Mouse (Mus musculus): ENCODE measurements around the gene Cntnap3. TPM values are rescaled to one million over a fixed set of nuclear protein-coding genes. Genes with fewer than 3 reads are reported as not detected.

Gene Cntnap3
- not detected for polyA plus RNA-seq (2017; shearing (Covaris generic))

DNA sequence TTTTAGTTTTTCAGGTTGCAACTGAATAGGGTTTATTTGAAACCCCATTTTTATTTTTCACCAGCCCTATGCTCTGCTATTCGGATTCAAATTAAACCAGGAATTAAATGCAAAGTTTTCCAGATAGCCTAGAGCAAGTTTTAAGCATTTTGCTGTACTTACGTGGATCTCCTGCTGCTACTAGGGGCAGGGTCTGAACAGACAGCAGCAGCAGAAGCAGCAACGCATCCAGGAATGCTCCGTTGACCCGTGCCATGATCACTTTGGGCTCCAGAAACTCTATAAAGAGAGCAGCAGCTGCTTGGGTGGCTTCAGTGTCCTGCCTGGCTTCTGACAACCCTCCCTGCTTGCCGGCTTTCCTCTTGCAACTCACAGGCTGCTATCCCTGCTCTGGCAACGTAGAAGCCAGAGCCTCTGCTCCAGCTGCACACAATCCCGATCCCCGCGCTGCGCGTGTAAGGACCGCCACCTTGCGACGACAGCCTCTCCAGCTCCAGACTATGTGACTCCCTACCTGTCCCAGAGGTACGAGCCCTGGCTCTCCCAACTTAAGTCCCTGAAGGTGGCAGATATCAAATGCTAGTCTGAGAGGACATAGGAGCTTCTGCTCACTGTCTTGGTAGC lies at the start of gene Cntnap3:
Cntnap3 (minus strand) TSS at position 371 of the 624 bp plus-strand sequence.

DNA sequence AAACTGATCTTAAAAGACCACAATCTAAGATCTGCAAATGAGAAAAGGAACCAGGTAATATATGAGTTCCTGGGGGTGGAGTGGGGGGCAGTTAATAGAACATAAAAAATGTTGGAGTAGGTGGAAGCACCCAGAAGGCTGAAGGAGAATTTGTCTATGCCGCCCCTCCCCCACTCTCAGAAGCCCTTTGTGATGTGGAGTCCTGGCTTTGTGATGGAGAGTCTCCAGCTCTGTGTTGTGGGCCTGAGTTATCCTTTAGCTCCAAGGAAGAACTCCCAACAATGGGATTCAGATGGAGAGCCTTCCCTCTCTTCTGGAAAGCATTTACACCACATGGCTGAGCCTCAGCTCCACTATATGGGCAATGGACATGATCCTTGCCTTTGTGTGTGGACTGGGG lies 13.4 kb upstream of the Cntnap3 start, which contains the start of gene Spata31:
Spata31 (plus strand) TSS at position 216 of the 400 bp plus-strand sequence.

Other genes starting within 250 kb of the Cntnap3 start
- not detected for gene Spata31, start 13.5 kb upstream of the Cntnap3 start, polyA plus RNA-seq (2017; shearing (Covaris generic))
- gene Spata31d1c, start 129.1 kb upstream of the Cntnap3 start, polyA plus RNA-seq (2017; shearing (Covaris generic)) = not detected
- gene Prss47, start 148.8 kb upstream of the Cntnap3 start, polyA plus RNA-seq (2017; shearing (Covaris generic)) = not detected
- gene Mfsd14b, start 209.0 kb upstream of the Cntnap3 start, polyA plus RNA-seq (2017; shearing (Covaris generic)) = 15.3 TPM
- gene Olfr465-ps1, start 234.1 kb upstream of the Cntnap3 start, polyA plus RNA-seq (2017; shearing (Covaris generic)) = not detected
- not detected for gene Olfr466, start 246.3 kb upstream of the Cntnap3 start, polyA plus RNA-seq (2017; shearing (Covaris generic))